Mouse (Mus musculus) limb, embryonic 13.5 days (tissue): Measurements from ENCODE around the gene Hnrnph3. TPM values are rescaled to one million over a fixed set of nuclear protein-coding genes. Genes with fewer than 3 reads are reported as not detected.
"Not testable (repeated sequence)": the region's sequence is repeated elsewhere in the genome, so short reads cannot be mapped to it uniquely, and the experiment has no call there.

Experiments used
- ATAC-seq: fragments of 200-750 bp; cut with Nextera tagmentation; 2 replicates; pipeline ENCODE4 v1.8.0; 2017; ENCODE audit warnings: low read depth, moderate number of reproducible peaks, moderate TSS enrichment; ENCODE audit not compliant: low FRiP score
- H3K27ac ChIP-seq: fragments of 300-500 bp; sonication (generic); 2 replicates; pipeline ENCODE4 v1.5.1; 2015; ENCODE audit warnings: inconsistent platforms, mild to moderate bottlenecking, moderate library complexity
- H3K27me3 ChIP-seq: fragments of 300-500 bp; sonication (generic); 2 replicates; pipeline ENCODE4 v1.6.1; 2015; ENCODE audit warnings: mild to moderate bottlenecking, inconsistent platforms
- H3K36me3 ChIP-seq: fragments of 300-500 bp; sonication (generic); 2 replicates; pipeline ENCODE4 v1.6.1; 2015; ENCODE audit warnings: inconsistent platforms, mild to moderate bottlenecking, moderate library complexity
- H3K4me1 ChIP-seq: fragments of 300-500 bp; sonication (generic); 2 replicates; pipeline ENCODE4 v1.6.1; 2015; ENCODE audit warnings: inconsistent platforms
- H3K4me2 ChIP-seq: fragments of 300-500 bp; sonication (generic); replicated peaks from 2 replicates; pipeline ENCODE4 v1.6.1; 2015; ENCODE audit warnings: inconsistent platforms, mild to moderate bottlenecking, moderate library complexity
- H3K4me3 ChIP-seq: fragments of 300-500 bp; sonication (generic); 2 replicates; pipeline ENCODE4 v1.5.1; 2015; ENCODE audit warnings: moderate library complexity, mild to moderate bottlenecking, inconsistent platforms
- H3K9ac ChIP-seq: fragments of 300-500 bp; sonication (generic); 2 replicates; pipeline ENCODE4 v1.6.1; 2015; ENCODE audit warnings: mild to moderate bottlenecking, inconsistent platforms
- H3K9me3 ChIP-seq: fragments of 300-500 bp; sonication (generic); 2 replicates; pipeline ENCODE4 v1.6.1; 2016; ENCODE audit warnings: inconsistent platforms
- WGBS: fragments of 180-500 bp; shearing (Covaris S2); methylation state at CpG from one replicate; pipeline ENCODE4 v1.1.7; 2015; 5-methylcytosine and 5-hydroxymethylcytosine counted together
- polyA plus RNA-seq: library from polyadenylated mRNA; unstranded; fragments of >200 nt; fragmentation: Nextera tagmentation; extraction: Ambion mirVana; gene quantifications from 2 replicates; pipeline ENCODE4 v1.2.1, GENCODE M21; 2015

Hnrnph3 gene
- 137 and 140 TPM in 2 replicates for polyA plus RNA-seq

DNA sequence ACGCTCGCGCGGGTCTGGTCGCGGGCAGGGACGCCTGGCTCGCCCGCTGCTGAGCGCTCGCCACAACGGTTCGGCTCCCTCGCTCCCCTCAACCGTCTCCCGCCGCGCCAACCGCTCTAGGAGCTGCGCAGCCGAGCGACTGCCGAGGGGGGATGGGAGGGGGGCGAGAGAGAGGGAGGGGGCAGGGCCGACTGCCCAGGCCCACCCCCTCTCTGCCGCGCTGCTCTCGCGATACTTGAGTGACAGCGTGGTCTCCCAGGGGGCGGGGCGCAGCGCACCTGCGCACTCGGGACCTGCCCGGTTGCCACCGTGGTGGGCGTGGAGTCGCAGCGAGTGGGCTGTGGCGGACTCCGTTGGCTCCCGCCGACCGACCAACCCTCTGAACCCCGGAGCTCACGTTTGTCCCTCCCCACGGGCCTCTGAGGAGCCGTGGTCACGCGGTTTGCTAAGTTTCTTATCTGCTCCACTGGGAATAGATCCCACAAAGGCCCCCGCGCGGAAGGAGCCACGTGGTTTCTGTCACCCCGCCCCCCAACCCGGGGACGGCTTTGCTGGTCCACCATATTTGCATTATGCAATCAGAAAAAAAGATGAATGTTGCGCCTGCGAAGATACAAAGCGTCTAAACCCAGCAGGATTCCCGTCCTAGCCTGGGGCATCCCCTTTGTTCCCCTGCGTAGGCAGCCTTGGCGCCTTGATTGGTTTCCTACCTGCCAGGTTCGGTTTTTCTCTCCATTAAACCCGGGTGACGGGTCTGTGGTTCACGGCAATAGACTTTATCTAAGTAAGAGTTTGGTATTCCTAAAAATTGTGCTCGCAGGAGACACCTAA, at the start of gene Hnrnph3, which contains the start of gene Pbld2:
TSS of gene Hnrnph3 (minus strand) at position 469 of the 831 bp plus-strand sequence.
TSS of gene Pbld2 (plus strand) at position 567 of the 831 bp plus-strand sequence.
- H3K4me2 ChIP-seq, result peak within 1 kb of the TSS; percentile 66
- H3K36me3 ChIP-seq, result no peaks in the 10 kb centered on the region
- H3K4me3 ChIP-seq, result peak within 1 kb of the TSS; percentile 91
- peak within 1 kb of the TSS; percentile 100 for H3K27ac ChIP-seq
- no peaks in the 10 kb centered on the region for H3K9me3 ChIP-seq
- peak; percentile 95 for ATAC-seq
- peaks cover 43% of the 10 kb centered on the region for H3K4me1 ChIP-seq
- no peaks in the 10 kb centered on the region for H3K27me3 ChIP-seq
- H3K9ac ChIP-seq, result peak within 1 kb of the TSS; percentile 100
- WGBS, result under 1% methylated on average over 58 of the region's 69 CpGs

DNA sequence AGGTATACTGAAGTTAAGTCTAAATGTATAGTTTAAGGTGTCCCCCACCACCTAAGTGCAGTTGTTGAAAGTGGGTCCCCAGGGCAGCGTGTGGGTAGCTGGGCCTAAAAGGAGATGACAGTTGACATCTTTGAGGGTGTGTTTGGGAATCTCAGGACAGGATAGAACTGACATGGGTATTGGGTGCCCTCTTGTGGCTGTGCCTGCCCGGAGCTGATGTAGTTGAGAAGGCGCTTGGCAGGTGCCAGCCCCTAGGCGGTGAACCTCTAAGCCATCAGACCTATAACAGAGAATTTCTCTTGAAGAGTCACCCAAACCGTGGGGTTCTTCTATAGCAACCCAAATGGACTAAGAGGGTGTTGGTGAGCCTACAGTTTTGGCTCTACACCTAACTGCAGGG, 42.0 kb upstream of the Hnrnph3 start:
- Histone ChIP-seq H3K9ac (no peak overlapping the region), H3K4me3 (no peak overlapping the region), H3K27me3 (no peaks in the 10 kb centered on the region), H3K4me1 (no peaks in the 10 kb centered on the region), H3K36me3 (no peaks in the 10 kb centered on the region), H3K27ac (no peak overlapping the region), H3K4me2 (no peak overlapping the region), H3K9me3 (no peaks in the 10 kb centered on the region)
- no peak for ATAC-seq
- WGBS, result 7% methylated on average over 5 of the region's 5 CpGs

DNA sequence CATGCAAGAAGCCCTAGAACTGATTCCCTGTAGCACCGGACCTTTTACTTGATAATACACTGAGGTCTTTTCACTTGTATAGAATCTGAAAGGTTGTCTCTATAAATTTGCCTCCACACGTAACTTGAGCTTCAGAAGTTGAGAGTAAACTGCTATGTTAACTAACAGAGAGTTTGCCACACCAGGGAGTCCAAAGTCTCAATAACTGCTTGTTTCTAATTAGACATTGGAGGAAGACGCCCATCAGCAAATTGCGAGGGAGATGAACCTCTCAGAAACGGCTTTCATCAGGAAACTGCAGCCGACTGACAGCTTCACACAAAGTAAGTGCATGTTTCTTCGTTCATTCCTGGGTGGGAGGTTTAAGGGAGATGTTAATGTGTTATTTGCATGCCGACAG, 41.5 kb upstream of the Hnrnph3 start:
- no peaks in the 10 kb centered on the region for H3K36me3 ChIP-seq
- ATAC-seq, result no peak
- H3K4me3 ChIP-seq, result no peak overlapping the region
- no peak overlapping the region for H3K27ac ChIP-seq
- H3K4me2 ChIP-seq, result no peak overlapping the region
- WGBS, result 47% methylated on average over 8 of the region's 8 CpGs
- H3K9me3 ChIP-seq, result no peaks in the 10 kb centered on the region
- no peaks in the 10 kb centered on the region for H3K27me3 ChIP-seq
- no peak overlapping the region for H3K9ac ChIP-seq
- H3K4me1 ChIP-seq, result no peaks in the 10 kb centered on the region

DNA sequence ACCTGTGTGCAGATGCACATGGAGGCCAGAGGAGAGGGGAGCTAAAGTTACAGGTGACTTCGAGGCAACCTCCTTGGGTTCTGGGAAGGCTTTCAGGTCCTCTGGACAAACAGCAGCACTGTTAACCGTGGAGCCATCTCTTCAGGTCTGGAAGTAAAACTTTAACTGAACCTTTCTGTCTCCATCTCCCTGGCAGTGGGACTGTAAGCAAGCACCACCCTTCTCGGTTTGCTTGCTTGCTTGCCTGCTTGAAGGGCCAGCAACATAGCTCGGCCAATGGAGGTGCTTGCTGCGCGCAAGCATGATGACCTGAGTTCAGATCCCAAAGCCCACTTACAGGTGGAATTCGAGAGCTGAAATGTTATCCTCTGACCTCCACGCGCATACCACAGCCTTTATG, 40.5 kb upstream of the Hnrnph3 start:
- Histone ChIP-seq H3K9ac (no peak overlapping the region), H3K4me1 (no peaks in the 10 kb centered on the region), H3K9me3 (no peaks in the 10 kb centered on the region), H3K4me2 (no peak overlapping the region), H3K4me3 (no peak overlapping the region), H3K27ac (no peak overlapping the region), H3K36me3 (no peaks in the 10 kb centered on the region), H3K27me3 (no peaks in the 10 kb centered on the region)
- ATAC-seq, result no peak
- WGBS, result 83% methylated on average over 9 of the region's 9 CpGs

DNA sequence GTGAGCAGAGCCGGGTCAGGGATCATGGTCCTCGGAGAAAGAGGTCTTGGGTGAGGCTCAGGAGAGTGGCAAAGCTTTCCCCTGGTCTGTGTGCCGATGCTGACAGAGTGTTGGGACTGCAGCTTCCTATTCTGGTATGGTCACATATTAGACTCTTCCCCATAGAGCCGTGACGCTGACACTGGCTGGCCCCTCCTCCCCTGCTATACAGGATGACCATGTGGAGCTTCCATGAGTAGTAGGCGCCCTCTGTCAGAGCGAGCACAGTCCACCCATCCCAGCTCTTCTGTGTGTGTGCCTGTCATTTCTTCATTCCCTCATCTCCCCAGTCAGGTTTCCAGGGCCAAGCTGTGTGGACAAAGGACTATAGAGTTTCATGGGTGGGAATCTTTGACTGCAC, 39.3 kb upstream of the Hnrnph3 start:
- Histone ChIP-seq H3K27me3 (no peaks in the 10 kb centered on the region), H3K4me2 (no peak overlapping the region), H3K9ac (no peak overlapping the region), H3K4me3 (no peak overlapping the region), H3K27ac (no peak overlapping the region), H3K9me3 (no peaks in the 10 kb centered on the region), H3K36me3 (no peaks in the 10 kb centered on the region), H3K4me1 (no peaks in the 10 kb centered on the region)
- ATAC-seq, result no peak
- WGBS, result 89% methylated on average over 7 of the region's 7 CpGs

DNA sequence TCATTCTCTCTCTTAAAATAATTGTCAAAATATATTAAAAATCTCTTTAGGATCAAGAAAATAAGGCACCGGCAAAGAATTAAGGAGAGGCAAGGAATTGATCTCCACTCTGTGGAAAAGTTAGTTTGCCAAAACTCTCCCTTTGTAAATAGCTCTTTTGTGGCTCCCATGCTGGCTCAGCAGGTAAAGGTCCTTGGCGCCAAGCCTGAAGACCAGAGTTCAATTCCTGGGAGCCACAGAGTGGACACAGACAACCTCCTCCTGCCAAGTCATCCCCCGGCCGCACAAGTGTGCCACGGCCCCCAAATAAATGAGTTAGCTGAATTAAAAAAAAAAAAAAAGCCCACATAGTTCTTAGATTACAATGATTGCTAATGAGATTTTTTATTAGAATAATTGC, 38.7 kb upstream of the Hnrnph3 start:
- no peak overlapping the region for H3K4me2 ChIP-seq
- WGBS, result 90% methylated on average over 5 of the region's 5 CpGs

DNA sequence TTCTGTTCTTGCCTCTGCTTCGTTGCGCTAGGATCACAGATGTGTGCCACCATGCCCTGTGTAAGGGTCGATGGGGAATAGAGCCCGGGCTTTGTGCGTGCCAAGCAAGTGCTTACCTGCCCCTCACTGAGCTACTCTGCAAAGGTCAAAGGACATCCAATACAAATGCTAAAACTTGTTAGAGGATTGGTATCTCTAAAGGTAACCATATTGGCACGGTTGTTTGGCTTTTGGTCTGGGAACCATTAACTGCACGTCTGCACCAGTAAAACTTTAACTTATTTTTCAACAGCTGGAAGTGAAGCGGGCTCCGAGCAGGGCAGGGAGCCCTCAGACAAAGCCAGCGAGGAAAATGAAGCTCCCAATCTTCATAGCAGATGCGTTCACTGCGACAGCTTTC, 37.2 kb upstream of the Hnrnph3 start:
- WGBS, result 63% methylated on average over 12 of the region's 12 CpGs
- Histone ChIP-seq H3K4me1 (no peaks in the 10 kb centered on the region), H3K4me2 (no peak overlapping the region), H3K27ac (no peak overlapping the region), H3K9ac (no peak overlapping the region), H3K4me3 (no peak overlapping the region), H3K27me3 (no peaks in the 10 kb centered on the region), H3K36me3 (no peaks in the 10 kb centered on the region), H3K9me3 (no peaks in the 10 kb centered on the region)
- no peak for ATAC-seq

More for the DNA sequence above, 38.7 kb upstream of the Hnrnph3 start:
- Histone ChIP-seq H3K9ac (no peak overlapping the region), H3K4me1 (no peaks in the 10 kb centered on the region), H3K27me3 (no peaks in the 10 kb centered on the region), H3K36me3 (no peaks in the 10 kb centered on the region), H3K27ac (no peak overlapping the region), H3K9me3 (no peaks in the 10 kb centered on the region), H3K4me3 (no peak overlapping the region)
- ATAC-seq, result no peak

DNA sequence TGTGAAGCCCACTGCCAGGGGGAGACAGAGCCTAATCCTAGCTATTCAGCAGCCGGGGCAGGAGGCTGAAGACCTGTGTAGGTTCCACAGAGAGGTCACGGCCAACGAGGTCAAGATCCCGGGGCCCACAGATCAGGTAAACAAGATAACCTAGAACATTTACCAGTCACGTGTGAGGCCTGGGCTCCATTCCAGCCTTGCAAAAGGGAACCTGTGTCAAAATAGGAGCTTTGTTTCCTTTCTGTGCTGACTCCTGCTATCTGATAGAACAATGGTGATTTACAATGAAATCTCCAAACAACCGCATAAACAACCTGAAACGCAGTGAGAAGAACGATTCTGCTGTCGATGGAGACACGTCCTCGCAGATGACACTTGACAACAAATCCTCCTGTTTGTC, 36.4 kb upstream of the Hnrnph3 start:
- Histone ChIP-seq H3K4me1 (no peaks in the 10 kb centered on the region), H3K36me3 (no peaks in the 10 kb centered on the region), H3K27ac (no peak overlapping the region), H3K4me3 (no peak overlapping the region), H3K9ac (no peak overlapping the region), H3K9me3 (no peaks in the 10 kb centered on the region), H3K4me2 (no peak overlapping the region), H3K27me3 (no peaks in the 10 kb centered on the region)
- no peak for ATAC-seq
- WGBS, result 74% methylated on average over 11 of the region's 11 CpGs

DNA sequence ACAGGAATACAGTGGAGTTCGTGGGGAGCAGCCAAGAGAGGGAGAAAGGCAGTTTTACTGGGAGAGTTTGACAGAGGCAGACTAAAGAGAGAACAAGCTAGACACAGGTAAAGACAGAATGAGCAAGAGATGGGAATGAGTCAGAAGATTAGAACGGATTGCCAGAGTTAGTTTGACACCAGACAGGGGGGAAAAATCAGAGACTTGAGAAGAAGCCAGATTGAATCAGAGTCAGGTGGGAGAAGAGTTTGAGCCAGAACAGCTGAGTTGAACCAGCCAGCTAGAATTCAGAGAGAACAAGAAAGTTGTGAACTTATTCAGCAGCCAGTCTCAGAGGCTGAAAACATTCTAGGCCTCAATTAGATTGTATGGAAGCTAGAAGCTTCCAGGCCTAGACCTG, 35.8 kb upstream of the Hnrnph3 start, which contains the start of gene Pbld1:
TSS of gene Pbld1 (plus strand) at position 301 of the 400 bp plus-strand sequence.
- H3K4me2 ChIP-seq, result no peak within 1 kb of the TSS
- H3K4me3 ChIP-seq, result no peak within 1 kb of the TSS
- 81% methylated on average over 2 of the region's 2 CpGs for WGBS
- H3K27ac ChIP-seq, result no peak within 1 kb of the TSS
- H3K9me3 ChIP-seq, result no peaks in the 10 kb centered on the region
- no peaks in the 10 kb centered on the region for H3K36me3 ChIP-seq
- no peak for ATAC-seq
- no peaks in the 10 kb centered on the region for H3K27me3 ChIP-seq
- H3K4me1 ChIP-seq, result no peaks in the 10 kb centered on the region
- no peak within 1 kb of the TSS for H3K9ac ChIP-seq

DNA sequence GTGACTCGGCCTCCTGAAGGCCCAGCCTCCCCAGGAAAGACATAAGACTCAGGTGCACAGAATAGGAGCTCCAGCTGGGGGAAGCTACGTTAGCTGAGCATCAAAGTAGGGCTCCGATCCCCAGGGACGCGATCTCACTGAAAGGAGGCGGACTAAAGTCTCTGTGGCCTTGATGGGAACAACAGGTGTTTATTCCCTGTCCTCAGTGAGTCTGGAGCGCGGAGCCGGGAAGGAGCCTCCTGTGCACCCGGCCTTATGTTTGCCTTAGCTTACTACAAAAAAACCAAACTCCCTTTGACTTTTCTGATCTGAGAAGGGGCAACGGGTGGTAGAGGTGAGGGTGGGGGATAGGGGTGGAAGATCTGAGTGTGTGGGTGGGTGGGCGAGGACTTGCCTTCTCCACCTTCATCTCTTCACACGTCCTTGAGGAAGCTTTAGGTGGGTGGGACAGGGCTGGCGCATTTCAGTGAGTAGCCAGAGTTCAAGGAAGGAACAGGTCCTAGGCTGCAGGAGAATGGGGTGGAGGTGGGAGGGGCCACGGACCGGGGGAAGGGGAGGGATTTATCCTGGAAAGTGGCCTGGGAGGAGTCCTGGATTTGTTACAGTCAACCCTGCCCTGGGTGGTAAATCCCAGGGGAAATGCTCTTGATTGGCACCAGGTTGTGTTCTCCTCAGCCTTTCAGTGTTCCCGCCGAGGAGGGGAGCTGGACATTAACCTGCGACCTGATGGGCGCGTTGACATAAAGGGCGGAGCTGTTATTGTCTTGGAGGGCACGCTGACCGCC, 33.1 kb upstream of the Hnrnph3 start:
- 0 out of 2 replicates have a peak overlapping the region, but pooled peaks have one; percentile 9 for H3K4me2 ChIP-seq
- H3K4me1 ChIP-seq, result no peaks in the 10 kb centered on the region
- no peak overlapping the region for H3K27ac ChIP-seq
- no peaks in the 10 kb centered on the region for H3K27me3 ChIP-seq
- 31% methylated on average over 24 of the region's 24 CpGs for WGBS
- H3K9me3 ChIP-seq, result no peaks in the 10 kb centered on the region
- H3K4me3 ChIP-seq, result no peak overlapping the region
- H3K36me3 ChIP-seq, result no peaks in the 10 kb centered on the region
- no peak overlapping the region for H3K9ac ChIP-seq
- ATAC-seq, result peak; percentile 44; the same call in 1 of the 2 replicates

DNA sequence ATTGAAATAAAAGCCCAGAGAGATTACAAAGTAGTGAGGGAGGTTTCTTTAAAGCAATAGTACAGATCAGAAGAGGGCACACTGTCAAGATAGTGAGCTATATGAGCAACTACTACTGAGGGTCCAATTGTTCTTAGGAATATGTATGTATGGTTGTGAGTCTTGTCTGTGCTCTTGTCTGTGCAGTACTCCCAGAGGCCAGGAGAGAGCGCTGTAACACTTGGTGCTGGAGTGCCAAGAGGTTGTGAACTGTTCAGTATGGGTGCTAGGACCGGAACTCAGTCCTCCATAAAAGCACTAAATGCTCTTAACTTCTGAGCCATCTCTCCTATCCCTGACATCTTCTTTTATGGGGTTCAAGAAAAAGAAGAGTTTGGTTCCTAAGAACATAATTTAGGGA, 30.6 kb upstream of the Hnrnph3 start:
- Histone ChIP-seq H3K27me3 (no peaks in the 10 kb centered on the region), H3K4me3 (no peak overlapping the region), H3K4me2 (no peak overlapping the region), H3K27ac (no peak overlapping the region), H3K4me1 (no peaks in the 10 kb centered on the region), H3K9ac (no peak overlapping the region), H3K36me3 (no peaks in the 10 kb centered on the region), H3K9me3 (no peaks in the 10 kb centered on the region)
- no peak for ATAC-seq
- 77% methylated on average over 2 of the region's 2 CpGs for WGBS

DNA sequence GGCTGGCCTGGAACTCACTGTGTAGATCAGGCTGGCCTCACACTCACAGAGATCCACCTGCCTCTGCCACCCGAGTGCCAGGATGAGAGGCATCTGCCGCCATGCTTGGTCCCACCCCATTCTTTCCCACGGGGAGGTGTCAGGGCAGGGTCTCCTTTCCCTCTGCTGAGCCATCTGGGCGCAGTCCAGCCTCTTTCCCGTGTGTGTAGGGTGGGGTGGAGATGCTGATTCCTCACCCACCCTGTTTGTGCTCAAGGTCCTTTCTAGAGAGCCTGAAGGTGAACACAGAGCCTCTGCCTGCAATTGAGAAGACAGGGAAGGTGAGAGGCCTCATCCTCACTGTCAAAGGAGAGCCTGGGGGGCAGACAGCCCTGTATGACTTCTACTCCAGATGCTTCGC, 30.1 kb upstream of the Hnrnph3 start:
- not testable (repeated sequence) for H3K4me2 ChIP-seq, H3K9me3 ChIP-seq, H3K4me3 ChIP-seq, H3K27ac ChIP-seq, ATAC-seq, H3K4me1 ChIP-seq, H3K9ac ChIP-seq, H3K27me3 ChIP-seq, H3K36me3 ChIP-seq
- 78% methylated on average over 6 of the region's 6 CpGs for WGBS
